Mouse (Mus musculus) spleen, adult 2 months (tissue): Measurements from ENCODE around the gene Uhrf1. TPM values are rescaled to one million over a fixed set of nuclear protein-coding genes. Genes with fewer than 3 reads are reported as not detected.

Source experiments
- DNase-seq, 2 experiments: peaks; one replicate each; pipeline versions ENCODE4 v3.0.0 to v3.0.0-alpha.2; 2012 to 2021; ENCODE audit warnings: low spot score in 2 of 2, low read depth in 1 of 2
- H3K27ac ChIP-seq: fragments of 200-500 bp; 2 replicates; pipeline ENCODE4 v1.5.1; 2012; ENCODE audit warnings: low read length, inconsistent platforms; ENCODE audit not compliant: insufficient read depth
- H3K27me3 ChIP-seq: fragments of 200-500 bp; 2 replicates; pipeline ENCODE4 v1.6.1; 2012; ENCODE audit warnings: mild to moderate bottlenecking, moderate library complexity, low read length, inconsistent platforms; ENCODE audit not compliant: control insufficient read depth, insufficient read depth
- H3K36me3 ChIP-seq: fragments of 200-500 bp; 2 replicates; pipeline ENCODE4 v1.6.1; 2012; ENCODE audit warnings: mild to moderate bottlenecking, low read length, inconsistent platforms; ENCODE audit not compliant: control insufficient read depth, insufficient read depth
- H3K4me1 ChIP-seq: fragments of 200-500 bp; 2 replicates; pipeline ENCODE4 v1.6.1; 2011; ENCODE audit warnings: inconsistent platforms; ENCODE audit not compliant: control insufficient read depth, insufficient read depth, insufficient read length
- H3K4me3 ChIP-seq: fragments of 200-500 bp; 2 replicates; pipeline ENCODE4 v1.5.1; 2011; ENCODE audit warnings: mild to moderate bottlenecking, inconsistent platforms; ENCODE audit not compliant: insufficient read depth, insufficient read length; ENCODE audit errors: extremely low read depth
- CTCF ChIP-seq: fragments of 200-500 bp; IDR thresholded peaks from 2 replicates; pipeline ENCODE4 v1.5.1; 2011; ENCODE audit warnings: mild to moderate bottlenecking, inconsistent platforms; ENCODE audit not compliant: insufficient read depth, insufficient read length, insufficient replicate concordance; ENCODE audit errors: extremely low read depth
- POLR2A ChIP-seq: fragments of 200-500 bp; IDR thresholded peaks from 2 replicates; pipeline ENCODE4 v1.6.1; 2011; ENCODE audit warnings: low read depth, low read length, inconsistent platforms
- WGBS: fragments of 180-500 bp; shearing (Covaris S2); methylation state at CpG from one replicate; pipeline ENCODE4 v1.1.7; 2018; 5-methylcytosine and 5-hydroxymethylcytosine counted together
- polyA plus RNA-seq: library from polyadenylated mRNA; depleted of rRNA; stranded (reverse); fragments of >200 nt; gene quantifications from 2 replicates; pipeline ENCODE4 v1.2.3, GENCODE M21; 2012

Gene Uhrf1
- polyA plus RNA-seq, 1 experiment: 16.5 TPM

DNA sequence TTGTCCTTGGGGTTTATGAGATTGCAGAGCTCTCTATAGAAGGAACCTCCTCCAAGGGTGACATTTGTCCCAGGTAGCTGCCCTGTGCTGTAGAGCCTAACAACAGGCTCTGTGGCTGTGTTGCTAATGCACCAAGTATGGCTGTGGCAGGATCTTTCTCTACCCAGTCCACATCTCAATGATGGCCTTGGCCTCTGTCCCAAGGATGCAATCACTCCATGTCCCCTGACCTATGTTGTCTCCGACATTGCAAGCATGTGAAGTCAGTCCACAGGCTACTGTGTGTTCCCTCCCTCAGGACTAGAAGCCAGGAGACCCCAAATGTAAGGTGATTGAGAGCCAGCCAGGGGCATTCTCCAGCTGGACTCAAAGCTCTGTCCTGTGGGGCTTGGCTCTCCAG, 56.7 kb downstream of the Uhrf1 start:
- no peak overlapping the region for H3K27ac ChIP-seq
- DNase-seq: no peak
- no peak for TF ChIP-seq POLR2A
- TF ChIP-seq CTCF: no peak
- H3K4me1 ChIP-seq: no peaks in the 10 kb centered on the region
- peaks cover 7% of the 10 kb centered on the region for H3K36me3 ChIP-seq
- no peaks in the 10 kb centered on the region for H3K27me3 ChIP-seq
- H3K4me3 ChIP-seq: no peak overlapping the region
- whole genome bisulfite sequencing: 87% methylated on average over 1 of the region's 1 CpGs

DNA sequence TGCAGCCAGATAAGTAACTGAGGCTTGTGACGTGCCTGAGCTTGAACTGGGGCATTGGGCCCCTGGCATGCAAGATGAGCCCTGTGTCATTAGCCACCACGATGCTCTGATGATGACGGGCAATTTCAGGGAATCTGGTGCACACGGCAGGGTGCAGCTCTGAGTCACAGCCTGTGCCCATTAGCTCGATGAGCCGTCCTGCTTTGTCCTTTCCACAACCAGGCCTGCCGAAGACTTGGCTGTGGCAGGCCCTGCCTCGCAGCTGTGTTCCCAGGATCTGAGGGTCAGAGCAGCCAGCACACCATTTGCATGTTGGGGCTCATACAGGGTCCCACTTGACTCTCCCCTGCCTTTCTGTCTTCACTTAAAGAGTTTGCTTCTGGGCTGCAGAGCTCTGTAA, 57.3 kb downstream of the Uhrf1 start:
- DNase-seq: no peak
- H3K27me3 ChIP-seq: no peaks in the 10 kb centered on the region
- TF ChIP-seq CTCF (no peak), POLR2A (no peak)
- 92% methylated on average over 8 of the region's 8 CpGs for WGBS
- no peaks in the 10 kb centered on the region for H3K4me1 ChIP-seq
- H3K27ac ChIP-seq: no peak overlapping the region
- no peak overlapping the region for H3K4me3 ChIP-seq
- peaks cover 6% of the 10 kb centered on the region for H3K36me3 ChIP-seq

DNA sequence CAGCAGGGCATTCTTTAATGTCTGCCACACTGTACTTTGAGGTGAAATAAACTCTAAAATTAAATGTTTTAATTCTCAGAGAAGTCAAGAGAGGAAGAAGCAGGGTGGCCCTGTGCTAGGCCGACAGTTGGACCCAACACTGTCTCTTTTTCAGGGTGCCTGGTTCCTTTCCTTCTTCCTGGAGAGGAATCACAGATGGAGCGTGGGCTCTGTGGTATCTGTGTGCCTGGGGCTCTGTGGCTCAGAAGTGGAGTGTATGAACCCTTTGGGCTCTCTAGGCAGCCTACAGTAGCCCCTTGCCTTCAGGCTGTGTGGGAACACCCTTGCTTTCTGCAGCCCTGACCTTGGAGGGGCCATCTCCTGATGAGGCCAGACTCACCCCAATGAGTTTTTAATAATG, 58.4 kb downstream of the Uhrf1 start:
- WGBS: 90% methylated on average over 2 of the region's 2 CpGs
- Histone ChIP-seq H3K4me3 (no peak overlapping the region), H3K27ac (no peak overlapping the region), H3K27me3 (no peaks in the 10 kb centered on the region), H3K36me3 (peaks cover 2% of the 10 kb centered on the region; the same call in 1 of the 2 replicates), H3K4me1 (no peaks in the 10 kb centered on the region; the same call in 1 of the 2 replicates)
- TF ChIP-seq CTCF: no peak
- TF ChIP-seq POLR2A: no peak
- DNase-seq: no peak

GRCm38 (mm10) chr17:56365791-56366673, 62.9 kb downstream of the Uhrf1 start:
- WGBS: 51% methylated on average over 7 of the region's 7 CpGs
- H3K4me1 ChIP-seq: no peaks in the 10 kb centered on the region; the same call in 1 of the 2 replicates
- no peak overlapping the region for H3K4me3 ChIP-seq
- TF ChIP-seq POLR2A (no peak), CTCF (no peak)
- peaks cover 6% of the 10 kb centered on the region for H3K36me3 ChIP-seq
- no peak for DNase-seq
- no peak overlapping the region for H3K27ac ChIP-seq
- H3K27me3 ChIP-seq: no peaks in the 10 kb centered on the region

DNA sequence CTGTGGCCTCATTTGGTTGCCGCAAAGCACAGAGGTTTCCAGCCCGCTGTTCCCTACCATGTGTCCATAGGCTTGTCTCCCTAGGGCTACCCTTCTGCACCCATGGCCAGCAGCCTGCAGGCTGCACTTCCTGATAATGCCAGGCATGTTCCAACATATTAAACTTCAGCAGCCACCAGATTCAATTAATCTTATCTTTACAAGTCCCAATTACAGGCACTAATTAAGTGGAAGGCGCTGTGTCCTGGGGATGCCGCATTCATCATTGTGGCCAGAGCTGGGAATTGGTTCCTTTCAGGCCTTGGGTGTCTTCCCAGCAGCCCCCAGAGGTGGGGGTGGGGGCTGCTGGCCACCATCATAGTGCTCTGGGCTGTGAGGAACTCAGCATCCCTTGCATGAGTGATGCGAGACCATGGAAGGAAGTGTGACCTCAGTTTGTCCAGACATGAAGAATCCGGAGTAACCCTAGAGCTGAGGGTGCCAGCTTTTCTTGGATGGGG, 65.2 kb downstream of the Uhrf1 start:
- Histone ChIP-seq H3K27ac (no peak overlapping the region), H3K27me3 (no peaks in the 10 kb centered on the region), H3K4me3 (no peak overlapping the region), H3K4me1 (no peaks in the 10 kb centered on the region; the same call in 1 of the 2 replicates), H3K36me3 (peaks cover 10% of the 10 kb centered on the region)
- WGBS: 92% methylated on average over 6 of the region's 6 CpGs
- TF ChIP-seq CTCF: no peak
- no peak for TF ChIP-seq POLR2A
- DNase-seq: no peak

DNA sequence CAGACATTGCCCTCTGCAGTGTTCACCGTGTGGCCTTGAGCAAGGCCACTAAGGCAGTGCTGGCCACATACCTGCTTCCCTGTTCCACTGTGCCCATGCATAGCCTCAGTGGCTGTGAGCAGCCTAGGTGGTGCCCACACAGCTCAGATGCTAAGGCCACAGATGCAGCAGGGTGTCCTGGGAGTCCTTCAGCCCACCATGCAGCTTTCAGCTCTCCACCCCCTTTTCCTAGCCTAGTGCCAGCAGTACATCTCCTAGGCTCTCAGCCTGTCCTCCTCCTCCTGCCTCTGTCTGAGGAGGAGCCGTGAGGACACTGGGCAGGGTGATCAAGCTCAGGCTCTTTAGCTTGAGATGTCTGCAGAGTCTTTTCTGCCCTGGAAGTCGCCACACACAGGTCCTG, 67.0 kb downstream of the Uhrf1 start:
- Histone ChIP-seq H3K4me1 (no peaks in the 10 kb centered on the region; the same call in 1 of the 2 replicates), H3K27me3 (no peaks in the 10 kb centered on the region), H3K36me3 (peaks cover 12% of the 10 kb centered on the region), H3K27ac (no peak overlapping the region), H3K4me3 (no peak overlapping the region)
- DNase-seq: no peak
- 88% methylated on average over 3 of the region's 3 CpGs for WGBS
- TF ChIP-seq CTCF (no peak), POLR2A (no peak)
